Mouse (Mus musculus) olfactory bulb, adult 2 months (tissue): ENCODE data around the gene Akt3.

Experiments
- CTCF ChIP-seq: fragments of 200-500 bp; IDR thresholded peaks from 2 replicates; pipeline ENCODE4 v1.5.1; 2012; ENCODE audit warnings: low read depth, mild to moderate bottlenecking, low read length, moderate library complexity; ENCODE audit not compliant: insufficient read depth
- POLR2A ChIP-seq: fragments of 200-500 bp; IDR thresholded peaks from 2 replicates; pipeline ENCODE4 v1.6.1; 2012; ENCODE audit warnings: mild to moderate bottlenecking, low read depth, low read length, moderate library complexity; ENCODE audit not compliant: insufficient read depth

GRCm38 (mm10) chr1:177238368-177238767 is 19.6 kb downstream of the Akt3 start:
- TF ChIP-seq CTCF (no peak), POLR2A (no peak)
